Mouse (Mus musculus): ENCODE data around the gene Snx14. TPM values are rescaled to one million over a fixed set of nuclear protein-coding genes. Genes with fewer than 3 reads are reported as not detected.

Gene Snx14
- 30.7 TPM for polyA plus RNA-seq (2017; shearing (Covaris generic))

GRCm38 (mm10) chr9:88438555-88439237, at the start of gene Snx14:
Snx14 (minus strand) TSS chr9:88438958.

GRCm38 (mm10) chr9:88482230-88482828, 43.6 kb upstream of the Snx14 start, which contains the start of gene Syncrip:
Syncrip (minus strand) TSS chr9:88482574.

GRCm38 (mm10) chr9:88326930-88327901, 111.5 kb downstream of the Snx14 start, which contains the start of gene Nt5e:
Nt5e (plus strand) TSS chr9:88327197.

Other genes starting within 250 kb of the Snx14 start
- 26.8 TPM for gene Nt5e, start 111.8 kb downstream of the Snx14 start, polyA plus RNA-seq (2017; shearing (Covaris generic))
- 2.2 TPM for gene Gm20537, start 17.7 kb upstream of the Snx14 start, polyA plus RNA-seq (2017; shearing (Covaris generic))
- 116 TPM for gene Syncrip, start 43.6 kb upstream of the Snx14 start, polyA plus RNA-seq (2017; shearing (Covaris generic))
- gene Zfp949, start 109.1 kb upstream of the Snx14 start, polyA plus RNA-seq (2017; shearing (Covaris generic)), result 25.9 TPM
- gene Trim43a, start 141.9 kb upstream of the Snx14 start, polyA plus RNA-seq (2017; shearing (Covaris generic)), result not detected

All from naive thymus-derived CD4-positive, alpha-beta T cell, adult 5 months (primary cell).